Mouse (Mus musculus): ENCODE measurements around the gene Son. TPM values are rescaled to one million over a fixed set of nuclear protein-coding genes. Genes with fewer than 3 reads are reported as not detected.
A peak's percentile ranks its signal among the peaks of the same experiment; 100 is the strongest.
"Not testable (repeated sequence)": the region's sequence is repeated elsewhere in the genome, so short reads cannot be mapped to it uniquely, and the experiment has no call there.

The Son gene
- polyA plus RNA-seq, 1 experiment = 59.0 TPM

DNA sequence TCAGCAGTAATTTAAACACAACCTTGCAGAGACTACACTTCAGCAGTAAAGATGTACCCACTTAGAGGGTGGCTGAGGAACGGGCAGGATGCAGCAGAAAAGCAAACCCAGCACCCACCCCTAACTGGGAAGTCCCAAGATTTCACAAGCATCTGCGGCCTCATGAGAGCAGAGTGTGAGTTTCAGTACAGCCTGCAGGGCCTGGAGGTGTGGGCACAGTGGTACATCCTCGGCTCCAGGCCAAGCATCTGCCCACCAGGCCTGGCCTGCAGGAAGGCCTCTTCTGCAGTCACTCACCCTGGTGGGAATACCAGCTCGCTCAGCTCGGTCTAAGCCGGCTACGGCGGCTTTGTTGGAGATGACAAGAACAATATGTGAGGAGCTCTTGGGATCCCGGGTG, 24.2 kb upstream of the Son start:
- no peak overlapping the region for H3K4me3 ChIP-seq (ENCODE audit: insufficient read depth, low read depth, low read length)
- H3K4me1 ChIP-seq (ENCODE audit: control insufficient read depth, insufficient read depth, insufficient read length, low read length) = no peaks in the 10 kb centered on the region
- H3K27ac ChIP-seq (replicated peaks; ENCODE audit: low read depth, low read length) = no peak overlapping the region

DNA sequence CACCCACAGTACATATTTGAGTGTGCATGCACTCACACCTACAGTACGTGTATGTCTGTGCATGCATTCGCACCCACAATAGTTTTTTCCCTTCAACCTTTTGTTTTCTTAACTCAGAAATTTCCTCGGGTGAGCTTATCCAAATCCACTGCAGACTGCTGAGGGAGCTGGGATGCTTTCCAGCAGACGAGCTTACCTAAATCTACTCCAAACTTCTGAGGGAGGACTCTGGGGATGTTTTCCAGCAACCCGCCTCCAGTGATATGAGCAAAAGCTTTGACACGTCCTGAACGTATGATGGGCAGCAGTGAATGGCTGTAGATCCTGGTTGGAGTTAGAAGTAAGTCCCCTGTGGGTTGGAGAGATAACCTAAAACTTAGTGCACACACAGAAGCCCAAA, 19.5 kb upstream of the Son start:
- Histone ChIP-seq H3K4me3 (ENCODE audit: insufficient read depth, low read depth, low read length) (no peak overlapping the region), H3K4me1 (ENCODE audit: control insufficient read depth, insufficient read depth, insufficient read length, low read length) (peaks cover under 1% of the 10 kb centered on the region; the same call in 1 of the 2 replicates)

DNA sequence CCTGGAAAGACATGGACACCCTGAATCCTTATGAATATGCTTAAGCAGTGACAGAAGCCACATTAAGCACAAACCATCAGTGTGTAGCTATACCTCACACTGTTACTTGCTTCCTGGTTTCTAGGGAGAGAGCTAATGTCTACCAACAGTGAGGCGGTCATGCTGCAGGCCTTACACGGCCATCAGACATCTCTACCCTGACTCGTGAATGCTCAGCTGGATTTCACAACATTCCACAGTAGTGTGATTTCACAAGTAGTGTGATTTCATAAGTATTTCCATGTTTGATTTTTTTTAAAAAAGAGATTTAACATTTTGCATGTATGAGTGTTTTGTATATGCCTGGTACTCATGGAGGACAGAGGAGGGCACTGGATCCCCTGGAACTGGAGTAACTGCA, 18.6 kb upstream of the Son start:
- Histone ChIP-seq H3K4me3 (ENCODE audit: insufficient read depth, low read depth, low read length) (no peak overlapping the region), H3K27ac (replicated peaks; ENCODE audit: low read depth, low read length) (no peak overlapping the region), H3K4me1 (ENCODE audit: control insufficient read depth, insufficient read depth, insufficient read length, low read length) (peaks cover 3% of the 10 kb centered on the region; the same call in 1 of the 2 replicates)

More for the DNA sequence above, 19.5 kb upstream of the Son start:
- no peak overlapping the region for H3K27ac ChIP-seq (replicated peaks; ENCODE audit: low read depth, low read length)

DNA sequence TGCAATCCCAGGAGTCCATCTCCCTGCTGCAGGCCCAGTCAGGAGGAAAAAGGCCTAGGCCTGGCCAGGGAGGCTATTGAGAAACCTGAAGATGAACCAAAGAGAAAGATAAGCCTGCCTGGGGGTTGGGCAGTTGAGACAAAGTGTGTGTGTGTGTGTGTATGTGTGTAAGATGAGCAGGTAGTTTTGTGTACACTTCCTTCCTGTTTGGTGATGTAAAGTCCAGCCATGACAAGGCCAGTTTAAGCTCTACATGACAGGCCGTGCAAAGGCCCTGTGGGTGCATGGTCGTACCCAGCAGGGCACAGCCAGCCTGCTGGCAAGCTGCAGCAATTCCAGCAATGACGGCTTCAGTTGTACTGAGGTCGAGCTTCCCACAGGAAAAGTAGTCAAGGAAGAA, 17.6 kb upstream of the Son start:
- H3K4me1 ChIP-seq (ENCODE audit: control insufficient read depth, insufficient read depth, insufficient read length, low read length) = peaks cover 5% of the 10 kb centered on the region; the same call in 1 of the 2 replicates
- H3K4me3 ChIP-seq (ENCODE audit: insufficient read depth, low read depth, low read length) = no peak overlapping the region
- H3K27ac ChIP-seq (replicated peaks; ENCODE audit: low read depth, low read length) = no peak overlapping the region

DNA sequence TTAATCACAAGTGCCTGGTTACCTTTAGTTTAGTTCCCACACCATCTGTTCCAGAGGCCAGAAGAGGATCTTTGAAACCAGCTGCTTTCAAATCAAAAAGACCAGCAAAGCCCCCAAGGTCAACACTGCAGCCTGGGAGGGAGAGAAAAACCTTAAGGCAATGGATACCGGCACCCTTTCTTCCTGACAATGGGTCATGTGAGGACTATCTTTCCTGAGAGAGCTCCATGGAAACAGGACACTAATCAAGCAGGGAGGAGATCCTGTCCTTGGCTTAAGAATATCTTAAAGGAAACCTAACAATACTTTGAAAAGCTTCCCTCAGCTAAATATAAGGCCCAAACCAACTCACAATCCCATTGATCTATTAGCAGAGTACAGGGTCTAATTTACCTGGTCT, 16.7 kb upstream of the Son start:
- H3K27ac ChIP-seq (replicated peaks; ENCODE audit: low read depth, low read length) = no peak overlapping the region
- H3K4me3 ChIP-seq (ENCODE audit: insufficient read depth, low read depth, low read length) = no peak overlapping the region
- H3K4me1 ChIP-seq (ENCODE audit: control insufficient read depth, insufficient read depth, insufficient read length, low read length) = peaks cover 5% of the 10 kb centered on the region; the same call in 1 of the 2 replicates

DNA sequence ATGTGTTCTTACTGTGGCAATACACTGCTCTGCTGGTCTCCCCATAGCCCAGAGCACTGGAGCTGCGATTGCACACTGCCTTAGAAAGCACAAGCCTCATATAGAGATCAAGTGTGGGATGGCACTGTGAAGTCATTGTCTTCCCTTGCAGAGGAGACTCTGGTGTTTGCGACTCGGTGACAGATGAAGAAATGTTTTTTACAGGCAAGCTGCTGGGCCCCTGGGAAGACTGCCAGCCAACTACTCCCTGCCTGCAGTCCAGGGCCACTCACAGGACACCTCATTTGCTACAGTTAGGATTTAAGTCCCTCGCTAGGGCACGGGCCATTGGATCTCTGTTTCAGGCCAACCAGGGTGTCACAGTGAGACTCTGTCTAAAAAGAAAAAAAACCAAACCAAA, 14.9 kb upstream of the Son start:
- Histone ChIP-seq H3K4me1 (ENCODE audit: control insufficient read depth, insufficient read depth, insufficient read length, low read length) (peaks cover 5% of the 10 kb centered on the region; the same call in 1 of the 2 replicates), H3K27ac (replicated peaks; ENCODE audit: low read depth, low read length) (no peak overlapping the region), H3K4me3 (ENCODE audit: insufficient read depth, low read depth, low read length) (no peak overlapping the region)

DNA sequence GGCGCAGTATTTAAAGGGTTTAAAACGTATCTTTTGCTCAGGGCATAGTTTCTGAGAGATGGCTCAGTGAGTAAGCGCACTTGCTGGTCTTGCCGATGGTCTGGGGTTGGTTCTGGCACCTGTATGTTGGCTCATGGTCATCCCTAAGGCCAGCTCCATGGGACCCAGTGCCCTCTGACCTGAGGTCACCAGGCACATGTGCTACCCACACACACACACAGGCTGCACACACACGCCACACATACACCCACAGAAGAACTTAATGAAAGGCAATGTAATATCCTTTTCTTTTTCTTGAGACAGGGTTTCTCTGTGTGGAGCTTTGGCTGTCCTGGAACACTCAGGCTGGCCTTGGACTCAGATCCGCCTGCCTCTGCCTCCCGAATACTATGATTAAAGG, 14.4 kb upstream of the Son start:
- Histone ChIP-seq H3K27ac (replicated peaks; ENCODE audit: low read depth, low read length) (no peak overlapping the region), H3K4me1 (ENCODE audit: control insufficient read depth, insufficient read depth, insufficient read length, low read length) (peaks cover 5% of the 10 kb centered on the region; the same call in 1 of the 2 replicates), H3K4me3 (ENCODE audit: insufficient read depth, low read depth, low read length) (no peak overlapping the region)

DNA sequence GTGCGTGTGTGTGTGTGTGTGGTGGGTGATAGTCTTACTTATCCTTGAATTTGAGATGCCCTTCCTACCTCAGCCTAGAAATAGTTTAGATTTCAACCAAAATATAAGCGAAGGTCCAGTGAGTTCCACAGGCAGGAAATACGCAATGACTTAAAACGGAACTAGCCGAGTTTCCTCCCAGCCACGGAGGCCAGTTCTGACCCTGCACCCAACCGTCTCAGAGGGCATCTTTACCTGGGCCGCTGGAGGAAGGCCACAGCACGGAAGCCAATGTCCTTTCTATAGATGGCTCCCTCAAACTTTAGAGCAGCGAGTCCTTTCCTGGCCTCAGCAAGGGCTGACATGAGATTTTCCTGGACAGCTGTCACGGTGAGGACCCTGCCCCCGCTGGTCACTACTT, 13.7 kb upstream of the Son start:
- Histone ChIP-seq H3K4me3 (ENCODE audit: insufficient read depth, low read depth, low read length) (no peak overlapping the region), H3K27ac (replicated peaks; ENCODE audit: low read depth, low read length) (no peak overlapping the region), H3K4me1 (ENCODE audit: control insufficient read depth, insufficient read depth, insufficient read length, low read length) (peaks cover 5% of the 10 kb centered on the region; the same call in 1 of the 2 replicates)

DNA sequence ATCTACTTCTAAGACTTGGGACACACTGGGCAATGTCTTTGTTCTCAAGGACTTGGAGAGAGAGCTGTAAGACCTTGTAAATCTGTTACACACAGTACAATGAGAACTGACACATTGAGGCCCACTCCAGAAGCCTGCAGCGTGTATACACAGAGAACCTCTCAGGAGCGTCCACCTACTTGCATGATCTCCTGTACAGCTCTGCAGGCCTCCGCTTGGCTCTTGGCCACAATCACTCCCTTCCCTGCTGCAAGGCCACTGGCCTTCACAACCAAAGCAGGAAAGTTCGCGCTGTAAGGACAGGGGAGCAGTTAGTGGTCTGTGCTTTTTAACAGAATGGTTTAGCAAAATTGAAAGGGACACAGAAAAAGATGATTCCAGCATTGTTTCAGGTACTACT, 8.1 kb upstream of the Son start:
- no peaks in the 10 kb centered on the region for H3K4me1 ChIP-seq (ENCODE audit: control insufficient read depth, insufficient read depth, insufficient read length, low read length)
- H3K4me3 ChIP-seq (ENCODE audit: insufficient read depth, low read depth, low read length) = no peak overlapping the region
- H3K27ac ChIP-seq (replicated peaks; ENCODE audit: low read depth, low read length) = no peak overlapping the region

DNA sequence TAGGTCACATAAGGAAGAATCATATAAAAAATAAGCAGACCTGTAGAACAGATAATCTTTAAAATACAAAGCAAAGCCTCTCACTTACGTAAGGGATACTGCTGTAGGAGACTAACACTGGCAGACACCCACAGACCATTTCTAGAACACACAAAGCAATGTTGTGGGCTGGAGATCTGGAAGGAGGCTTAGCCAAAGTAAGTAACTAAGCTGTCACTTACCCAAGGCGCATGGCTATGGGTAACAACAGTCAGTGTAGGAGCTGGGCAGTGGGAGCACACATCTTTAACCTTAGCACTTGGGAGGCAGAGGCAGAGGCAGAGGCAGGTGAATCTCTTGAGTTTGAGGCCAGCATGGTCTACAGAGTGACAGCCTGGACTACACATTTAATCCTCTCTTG, 7.7 kb upstream of the Son start:
- H3K4me3 ChIP-seq (ENCODE audit: insufficient read depth, low read depth, low read length) = no peak overlapping the region

DNA sequence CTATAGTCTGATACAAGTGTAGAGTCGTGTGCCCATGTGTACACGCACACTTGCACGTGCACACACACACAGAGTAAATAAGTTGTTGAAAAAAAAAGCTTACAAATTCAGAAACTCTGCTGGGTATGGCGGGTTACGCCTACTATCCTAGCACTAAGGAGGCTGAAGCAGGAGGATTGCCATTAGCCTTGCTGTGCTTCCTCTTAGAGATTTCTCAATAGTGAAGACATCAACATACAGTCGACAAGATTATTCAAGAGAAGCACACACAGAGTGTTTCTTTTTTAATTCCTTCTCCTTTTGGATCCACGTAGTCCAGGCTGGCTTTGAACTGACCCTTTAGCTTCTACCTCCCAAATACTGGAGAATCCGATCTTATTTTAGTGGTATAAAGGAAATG, 7.1 kb upstream of the Son start:
- H3K27ac ChIP-seq (replicated peaks; ENCODE audit: low read depth, low read length) = no peak overlapping the region
- no peak overlapping the region for H3K4me3 ChIP-seq (ENCODE audit: insufficient read depth, low read depth, low read length)
- no peaks in the 10 kb centered on the region for H3K4me1 ChIP-seq (ENCODE audit: control insufficient read depth, insufficient read depth, insufficient read length, low read length)

More for the DNA sequence above, 7.7 kb upstream of the Son start:
- no peak overlapping the region for H3K27ac ChIP-seq (replicated peaks; ENCODE audit: low read depth, low read length)
- H3K4me1 ChIP-seq (ENCODE audit: control insufficient read depth, insufficient read depth, insufficient read length, low read length) = no peaks in the 10 kb centered on the region

DNA sequence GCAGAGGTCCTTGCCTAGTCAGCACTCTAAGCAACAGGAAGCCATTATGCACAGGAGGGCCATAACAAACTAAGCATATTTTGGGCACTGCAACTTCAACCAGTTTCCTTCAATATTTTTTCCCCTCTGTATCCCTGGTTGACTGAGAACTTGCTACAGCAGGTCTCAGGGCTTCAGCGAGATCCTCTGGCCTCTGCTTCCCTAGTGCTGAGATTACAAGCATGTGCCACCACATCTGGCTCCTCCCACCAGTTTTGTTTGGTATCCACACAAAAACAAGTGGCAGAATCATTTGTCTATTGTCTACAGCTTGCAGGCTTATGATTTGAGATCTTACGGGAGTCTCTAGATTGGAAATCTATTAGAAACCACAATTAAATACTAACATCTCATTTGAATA, 2.4 kb upstream of the Son start:
- Histone ChIP-seq H3K4me3 (ENCODE audit: insufficient read depth, low read depth, low read length) (no peak overlapping the region), H3K27ac (replicated peaks; ENCODE audit: low read depth, low read length) (no peak overlapping the region), H3K4me1 (ENCODE audit: control insufficient read depth, insufficient read depth, insufficient read length, low read length) (no peaks in the 10 kb centered on the region)

DNA sequence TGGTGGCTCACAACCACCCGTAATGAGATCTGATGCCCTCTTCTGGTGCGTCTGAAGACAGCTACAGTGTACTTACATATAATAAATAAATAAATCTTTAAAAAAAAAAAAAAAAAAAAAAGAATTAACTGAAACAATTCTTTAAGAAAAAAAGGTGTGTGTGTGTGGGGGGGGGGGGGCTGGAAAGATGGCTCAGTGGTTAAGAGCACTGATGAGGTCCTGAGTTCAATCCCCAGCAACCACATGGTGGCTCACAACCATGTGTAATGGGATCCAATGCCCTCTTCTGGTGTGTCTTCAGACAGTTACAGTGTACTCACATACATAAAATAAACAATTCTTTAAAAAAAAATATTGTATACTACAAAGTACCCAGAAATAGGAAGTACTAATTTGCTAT, 1.9 kb upstream of the Son start:
- H3K27ac ChIP-seq (replicated peaks; ENCODE audit: low read depth, low read length); H3K4me1 ChIP-seq (ENCODE audit: control insufficient read depth, insufficient read depth, insufficient read length, low read length); H3K4me3 ChIP-seq (ENCODE audit: insufficient read depth, low read depth, low read length): not testable (repeated sequence)

DNA sequence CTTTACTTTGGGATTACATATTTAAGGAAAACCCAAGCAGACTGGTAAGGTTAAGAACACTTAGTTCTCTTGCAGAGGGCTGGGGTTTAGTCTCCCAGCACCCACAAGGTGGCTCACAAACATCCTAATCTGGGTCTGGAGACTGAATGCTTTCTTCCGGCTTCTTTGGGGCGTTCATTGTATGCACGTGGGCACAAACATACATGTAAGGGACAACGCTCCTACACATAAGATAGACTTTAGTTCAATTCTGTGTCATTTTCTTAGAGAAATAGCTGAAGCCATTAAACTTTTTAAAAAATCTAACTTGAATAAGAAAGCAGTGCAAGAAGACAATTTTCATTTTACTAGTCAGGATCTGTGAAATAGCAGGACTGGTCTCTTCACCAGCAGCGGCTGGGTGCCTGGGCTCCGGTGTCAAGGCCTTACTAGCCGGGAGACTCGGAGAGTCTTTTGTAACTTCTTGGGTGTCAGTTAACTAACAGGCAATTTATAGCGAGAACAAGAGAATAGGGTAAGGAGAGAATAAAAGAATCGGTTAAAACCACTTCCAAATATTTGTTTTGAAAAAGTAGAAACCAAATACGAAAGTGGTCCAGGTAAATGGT, 1.2 kb upstream of the Son start:
- Histone ChIP-seq H3K4me3 (ENCODE audit: insufficient read depth, low read depth, low read length) (peak overlapping the region; percentile 64), H3K4me1 (ENCODE audit: control insufficient read depth, insufficient read depth, insufficient read length, low read length) (no peaks in the 10 kb centered on the region), H3K27ac (replicated peaks; ENCODE audit: low read depth, low read length) (no peak overlapping the region)

DNA sequence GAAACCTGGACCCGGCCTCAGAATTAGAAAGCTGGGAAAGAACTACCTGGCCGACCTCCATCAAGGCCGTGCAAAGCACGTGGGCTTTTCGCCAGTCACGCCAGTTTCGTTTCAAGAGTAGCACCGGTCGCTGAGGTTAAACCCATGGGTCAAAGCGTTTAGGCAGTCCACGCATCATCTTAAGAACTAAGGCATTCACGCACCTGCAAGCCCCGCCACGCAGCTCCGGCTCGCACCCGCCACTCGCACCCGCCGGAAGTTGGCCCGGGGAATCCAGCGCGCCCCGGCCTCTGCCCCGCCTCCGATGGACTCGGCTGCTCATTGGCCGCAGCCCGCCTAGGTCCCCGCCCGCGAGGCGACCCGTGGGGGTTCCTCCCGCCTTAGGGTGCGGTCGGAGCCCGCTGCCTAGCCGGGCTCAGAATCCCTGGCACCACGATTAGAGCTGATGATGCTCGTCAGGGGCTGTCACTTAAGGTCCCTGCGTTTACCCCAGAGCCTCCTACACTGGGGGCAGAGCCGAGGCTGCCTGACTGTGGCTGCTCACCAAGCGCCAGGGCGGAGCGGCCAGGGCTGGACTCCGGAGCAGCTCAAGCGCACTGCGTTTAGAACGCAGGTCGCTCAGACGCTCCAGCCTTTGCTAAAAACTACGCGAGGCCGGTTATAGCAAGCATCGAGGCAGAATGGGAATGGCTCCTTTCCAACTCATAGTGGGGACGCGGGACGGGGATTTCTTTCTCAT, 456 bp upstream of the Son start, which contains the start of gene Gart:
Gart (minus strand) TSS at position 272 of the 739 bp plus-strand sequence.
- H3K4me3 ChIP-seq (ENCODE audit: insufficient read depth, low read depth, low read length) = peak within 1 kb of the TSS; percentile 71
- H3K4me1 ChIP-seq (ENCODE audit: control insufficient read depth, insufficient read depth, insufficient read length, low read length) = no peaks in the 10 kb centered on the region
- peak within 1 kb of the TSS; percentile 96 for H3K27ac ChIP-seq (replicated peaks; ENCODE audit: low read depth, low read length)

DNA sequence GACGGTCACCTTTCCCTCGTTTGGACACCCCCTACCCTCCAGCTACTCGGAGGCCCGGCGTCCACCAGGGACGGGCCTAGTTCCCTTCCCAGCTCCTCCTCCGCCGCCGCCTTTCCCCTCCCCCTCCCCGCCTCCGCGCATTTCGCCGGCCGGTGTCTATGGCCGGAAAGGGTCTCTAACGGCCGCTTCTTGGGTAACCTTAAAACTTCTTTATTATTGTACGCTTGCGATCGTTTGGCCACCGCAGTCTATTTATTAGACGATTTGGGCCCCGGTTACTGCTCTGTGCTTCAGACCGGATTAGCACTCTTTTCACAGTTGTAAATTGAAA, 879 bp downstream of the Son start:
- no peaks in the 10 kb centered on the region; the same call in 1 of the 2 replicates for H3K4me1 ChIP-seq (ENCODE audit: control insufficient read depth, insufficient read depth, insufficient read length, low read length)
- peak overlapping the region; percentile 96 for H3K27ac ChIP-seq (replicated peaks; ENCODE audit: low read depth, low read length)
- H3K4me3 ChIP-seq (ENCODE audit: insufficient read depth, low read depth, low read length) = peak overlapping the region; percentile 71

Data from brown adipose tissue, adult 24 weeks (tissue).